Mouse (Mus musculus) urinary bladder, postnatal 4 days (tissue): ENCODE data around the gene Gamt.
"Not testable (repeated sequence)": the region's sequence is repeated elsewhere in the genome, so short reads cannot be mapped to it uniquely, and the experiment has no call there.

ENCODE experiments used
- DNase-seq, 2 experiments: peaks; one replicate each; pipeline ENCODE4 v3.0.0; 2021 to 2022; ENCODE audit warnings: low spot score in 2 of 2

The Gamt gene

GRCm38 (mm10) chr10:80258752-80259462, 1.9 kb downstream of the Gamt start:
- no peak for DNase-seq

- DNase-seq: no peak
These were observed 2.9 kb downstream of the Gamt start for GRCm38 (mm10) chr10:80257936-80258335.

GRCm38 (mm10) chr10:80255881-80256535, 4.8 kb downstream of the Gamt start:
- DNase-seq: no peak

GRCm38 (mm10) chr10:80254331-80255297, 6.2 kb downstream of the Gamt start:
- no peak for DNase-seq

GRCm38 (mm10) chr10:80253551-80253950, 7.3 kb downstream of the Gamt start:
- no peak for DNase-seq

GRCm38 (mm10) chr10:80252493-80253274, 8.1 kb downstream of the Gamt start:
- no peak for DNase-seq

GRCm38 (mm10) chr10:80252011-80252410, 8.8 kb downstream of the Gamt start:
- DNase-seq: no peak

GRCm38 (mm10) chr10:80250573-80250972, 10.2 kb downstream of the Gamt start:
- no peak for DNase-seq

GRCm38 (mm10) chr10:80250059-80250458, 10.8 kb downstream of the Gamt start:
- DNase-seq: no peak

GRCm38 (mm10) chr10:80248971-80249640, 11.7 kb downstream of the Gamt start, which contains the start of gene Ndufs7:
Gene Ndufs7, plus strand, starts transcription at chr10:80249121.
- peak; percentile 92 to 93 for DNase-seq

GRCm38 (mm10) chr10:80248437-80248836, 12.4 kb downstream of the Gamt start:
- DNase-seq: not testable (repeated sequence)

- no peak for DNase-seq
These were observed 13.0 kb downstream of the Gamt start for GRCm38 (mm10) chr10:80247849-80248248.

- peak; percentile 66 to 84 for DNase-seq
These were observed 15.2 kb downstream of the Gamt start for GRCm38 (mm10) chr10:80245600-80245999.

GRCm38 (mm10) chr10:80244791-80245399, 15.9 kb downstream of the Gamt start:
- no peak for DNase-seq

GRCm38 (mm10) chr10:80242607-80243006, 18.2 kb downstream of the Gamt start:
- DNase-seq: no peak

- no peak for DNase-seq
These were observed 18.7 kb downstream of the Gamt start for GRCm38 (mm10) chr10:80242088-80242487.

- DNase-seq: no peak
These were observed 21.0 kb downstream of the Gamt start for GRCm38 (mm10) chr10:80239791-80240190.

GRCm38 (mm10) chr10:80238306-80238705, 22.5 kb downstream of the Gamt start:
- DNase-seq: no peak

GRCm38 (mm10) chr10:80237020-80237419, 23.8 kb downstream of the Gamt start:
- no peak for DNase-seq

- no peak for DNase-seq
These were observed 24.5 kb downstream of the Gamt start for GRCm38 (mm10) chr10:80236145-80236825.
